14 mouse cellular contexts compared by ENCODE assay signal in the genomic region with DNA sequence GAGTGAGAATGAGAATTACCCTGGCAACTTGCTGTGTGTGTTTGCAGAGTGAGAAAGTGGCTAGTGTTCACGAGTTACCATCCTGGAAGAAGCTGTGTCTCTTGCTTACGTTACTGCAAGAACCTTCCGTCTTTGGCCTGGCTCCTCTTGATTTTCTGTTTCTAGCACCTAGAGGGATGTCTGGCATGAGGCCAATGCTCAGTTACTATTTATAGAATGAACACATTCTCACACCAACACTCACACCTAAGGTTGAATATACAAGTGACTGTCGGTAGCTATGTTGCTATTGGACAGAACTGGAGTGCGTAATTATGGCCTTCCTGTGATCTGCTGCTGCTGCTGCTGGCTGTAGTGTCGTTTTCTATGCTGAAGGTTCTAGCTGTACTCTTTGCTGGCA. TPM values are rescaled to one million over a fixed set of nuclear protein-coding genes. Genes with fewer than 3 reads are reported as not detected.
A peak's percentile ranks its signal among the peaks of the same experiment; 100 is the strongest.
DNase-seq lines count a peak whose midpoint lies in the region; ATAC-seq and TF ChIP-seq lines count a peak whose summit lies in the region.
"Had no signal": no experiment of that assay in that cellular context is flagged by ENCODE, and none has a peak within 500 bp of the region (broad histone marks: within the 10 kb centered on the region; RNA-seq: fewer than 3 reads in every experiment).

No protein-coding gene starts in this region.

- TF ChIP-seq CTCF in heart, postnatal 0 days (IDR thresholded peaks at IDR 0.05; ENCODE audit: low read depth): no peak
- TF ChIP-seq CTCF in olfactory bulb, adult 2 months (IDR thresholded peaks at IDR 0.05; ENCODE audit: insufficient read depth, low read depth, low read length): no peak

- H3K36me3 ChIP-seq in forebrain, embryonic 14.5 days (ENCODE audit: control insufficient read depth, insufficient read depth, low read length): no peaks in the 10 kb centered on the region
- no peaks in the 10 kb centered on the region for H3K36me3 ChIP-seq in forebrain, embryonic 12.5 days (replicated peaks)
- H3K36me3 ChIP-seq in limb, embryonic 12.5 days: no peaks in the 10 kb centered on the region
- H3K36me3 ChIP-seq in limb, embryonic 10.5 days: no peaks in the 10 kb centered on the region
- H3K36me3 ChIP-seq in heart, postnatal 0 days (replicated peaks; ENCODE audit: control insufficient read depth, insufficient read depth, low read length): no peaks in the 10 kb centered on the region
- H3K36me3 ChIP-seq: embryonic facial prominence, embryonic 12.5 days; midbrain, embryonic 12.5 days had no signal

- peaks cover 9% of the 10 kb centered on the region; the same call in 1 of the 2 replicates for H3K4me1 ChIP-seq in forebrain, embryonic 14.5 days (ENCODE audit: control insufficient read depth, insufficient read depth, low read length)
- H3K4me1 ChIP-seq in forebrain, embryonic 12.5 days: no peaks in the 10 kb centered on the region
- peaks cover 15% of the 10 kb centered on the region for H3K4me1 ChIP-seq in limb, embryonic 12.5 days (replicated peaks)
- no peaks in the 10 kb centered on the region for H3K4me1 ChIP-seq in limb, embryonic 10.5 days
- H3K4me1 ChIP-seq in heart, postnatal 0 days (ENCODE audit: control insufficient read depth, insufficient read depth): peaks cover 14% of the 10 kb centered on the region
- peaks cover 5% of the 10 kb centered on the region; the same call in 1 of the 2 replicates for H3K4me1 ChIP-seq in olfactory bulb, adult 2 months (ENCODE audit: control insufficient read depth, insufficient read depth, low read length)
- H3K4me1 ChIP-seq: midbrain, embryonic 12.5 days had no signal

- H3K9ac ChIP-seq in forebrain, embryonic 14.5 days (ENCODE audit: low read length): no peak overlapping the region
- no peak overlapping the region for H3K9ac ChIP-seq in forebrain, embryonic 12.5 days
- H3K9ac ChIP-seq in limb, embryonic 12.5 days (replicated peaks): no peak overlapping the region
- no peak overlapping the region for H3K9ac ChIP-seq in heart, postnatal 0 days (replicated peaks; ENCODE audit: low read depth, low read length)
- H3K9ac ChIP-seq: embryonic facial prominence, embryonic 12.5 days; midbrain, embryonic 12.5 days had no signal

- no peak for TF ChIP-seq POLR2A in olfactory bulb, adult 2 months (IDR thresholded peaks at IDR 0.05; ENCODE audit: insufficient read depth, low read depth, low read length)

- H3K9me3 ChIP-seq in forebrain, embryonic 14.5 days (replicated peaks; ENCODE audit: control insufficient read depth, low read length): no peaks in the 10 kb centered on the region
- no peaks in the 10 kb centered on the region for H3K9me3 ChIP-seq in forebrain, embryonic 12.5 days
- no peaks in the 10 kb centered on the region for H3K9me3 ChIP-seq in limb, embryonic 12.5 days
- H3K9me3 ChIP-seq in limb, embryonic 10.5 days (replicated peaks): no peaks in the 10 kb centered on the region
- no peaks in the 10 kb centered on the region for H3K9me3 ChIP-seq in heart, postnatal 0 days (replicated peaks; ENCODE audit: control insufficient read depth, low read length)
- H3K9me3 ChIP-seq: embryonic facial prominence, embryonic 12.5 days; midbrain, embryonic 12.5 days had no signal

- no peaks in the 10 kb centered on the region for H3K27me3 ChIP-seq in forebrain, embryonic 14.5 days (replicated peaks; ENCODE audit: control insufficient read depth, insufficient read depth, low read length)
- H3K27me3 ChIP-seq in forebrain, embryonic 12.5 days: no peaks in the 10 kb centered on the region
- 0 out of 2 replicates have a peak, but pooled peaks cover 4% of the 10 kb centered on the region for H3K27me3 ChIP-seq in limb, embryonic 12.5 days
- H3K27me3 ChIP-seq in limb, embryonic 10.5 days (ENCODE audit: low read depth, poor library complexity, severe bottlenecking): no peaks in the 10 kb centered on the region
- no peaks in the 10 kb centered on the region for H3K27me3 ChIP-seq in heart, postnatal 0 days (ENCODE audit: control insufficient read depth, insufficient read depth, low read length)
- H3K27me3 ChIP-seq: embryonic facial prominence, embryonic 12.5 days had no signal

- H3K27ac ChIP-seq in forebrain, embryonic 14.5 days (ENCODE audit: low read depth, low read length): peak overlapping the region; percentile 18; the same call in 1 of the 2 replicates
- H3K27ac ChIP-seq in forebrain, embryonic 12.5 days: no peak overlapping the region
- 0 out of 2 replicates have a peak overlapping the region, but pooled peaks have one; percentile 43 for H3K27ac ChIP-seq in limb, embryonic 12.5 days
- H3K27ac ChIP-seq in limb, embryonic 10.5 days: no peak overlapping the region
- H3K27ac ChIP-seq in heart, postnatal 0 days (ENCODE audit: low read depth): peak overlapping the region; percentile 81
- H3K27ac ChIP-seq in olfactory bulb, adult 2 months (ENCODE audit: insufficient read depth, low read depth, low read length): peak overlapping the region; percentile 24
- H3K27ac ChIP-seq: embryonic facial prominence, embryonic 12.5 days; midbrain, embryonic 12.5 days had no signal

- TF ChIP-seq EP300 in heart, postnatal 0 days (IDR thresholded peaks at IDR 0.05; ENCODE audit: low read depth): no peak

- 44% methylated on average over 6 of the region's 6 CpGs for WGBS in forebrain, embryonic 14.5 days
- 68% methylated on average over 6 of the region's 6 CpGs for WGBS in forebrain, embryonic 12.5 days
- 44% methylated on average over 6 of the region's 6 CpGs for WGBS in limb, embryonic 12.5 days
- 56% methylated on average over 6 of the region's 6 CpGs for WGBS in limb, embryonic 10.5 days
- 15% methylated on average over 6 of the region's 6 CpGs for WGBS in heart, postnatal 0 days
- WGBS in olfactory bulb, adult 2 months: 24% methylated on average over 6 of the region's 6 CpGs

- no peak overlapping the region for H3K4me3 ChIP-seq in forebrain, embryonic 14.5 days (ENCODE audit: low read depth, low read length)
- no peak overlapping the region for H3K4me3 ChIP-seq in forebrain, embryonic 12.5 days (replicated peaks)
- no peak overlapping the region for H3K4me3 ChIP-seq in limb, embryonic 12.5 days (replicated peaks)
- H3K4me3 ChIP-seq in limb, embryonic 10.5 days: no peak overlapping the region
- no peak overlapping the region for H3K4me3 ChIP-seq in heart, postnatal 0 days (ENCODE audit: low read depth, low read length)
- no peak overlapping the region for H3K4me3 ChIP-seq in olfactory bulb, adult 2 months (ENCODE audit: insufficient read depth, low read depth, low read length)
- H3K4me3 ChIP-seq: embryonic facial prominence, embryonic 12.5 days; midbrain, embryonic 12.5 days had no signal

- ATAC-seq in forebrain, embryonic 14.5 days: peak; percentile 40; the same call in 1 of the 2 replicates
- no peak for ATAC-seq in forebrain, embryonic 12.5 days (ENCODE audit: low FRiP score)
- no peak for ATAC-seq in limb, embryonic 12.5 days (ENCODE audit: insufficient number of reproducible peaks, insufficient read depth, low FRiP score, low TSS enrichment, low read depth)
- peak; percentile 83 for ATAC-seq in heart, postnatal 0 days (ENCODE audit: insufficient read depth, low read depth)
- no peak for ATAC-seq in granulocyte monocyte progenitor cell, adult 5-6 weeks (replicated peaks; ENCODE audit: poor library complexity, severe bottlenecking)
- ATAC-seq: Patski had no signal

- peak; percentile 70 for DNase-seq in forebrain, embryonic 14.5 days (ENCODE audit: low spot score)
- no peak for DNase-seq in limb, embryonic 10.5 days (ENCODE audit: low spot score)
- DNase-seq in heart, postnatal 0 days (ENCODE audit: low spot score): peak; percentile 81
- DNase-seq in T-cell, adult 2 months (ENCODE audit: low spot score): no peak
- DNase-seq: B cell, adult 2 months; liver had no signal

- H3K4me2 ChIP-seq in forebrain, embryonic 14.5 days (ENCODE audit: low read length): no peak overlapping the region
- no peak overlapping the region for H3K4me2 ChIP-seq in forebrain, embryonic 12.5 days
- no peak overlapping the region for H3K4me2 ChIP-seq in limb, embryonic 12.5 days
- H3K4me2 ChIP-seq in heart, postnatal 0 days (ENCODE audit: low read depth, low read length): peak overlapping the region; percentile 15; the same call in 1 of the 2 replicates
- H3K4me2 ChIP-seq: embryonic facial prominence, embryonic 12.5 days; midbrain, embryonic 12.5 days had no signal

RNA-seq across cellular contexts. Expression of a gene that starts 4.0 kb away (rescaled TPM):
- polyA plus RNA-seq in forebrain, embryonic 14.5 days (2014; fragmentation: Nextera tagmentation; extraction: Ambion mirVana): not detected in 2 replicates
- not detected in 2 replicates for polyA plus RNA-seq in forebrain, embryonic 12.5 days (2016; fragmentation: Nextera tagmentation; extraction: Ambion mirVana)
- not detected in 2 replicates for polyA plus RNA-seq in limb, embryonic 12.5 days (2016; fragmentation: Nextera tagmentation; extraction: Ambion mirVana)
- not detected in 2 replicates for polyA plus RNA-seq in limb, embryonic 10.5 days (2016; fragmentation: Nextera tagmentation; extraction: Ambion mirVana)
- not detected in 2 replicates for total RNA-seq in heart, postnatal 0 days (2014; rRNA removed; ENCODE audit: low replicate concordance)
- polyA plus RNA-seq in heart, postnatal 0 days (2015; fragmentation: Nextera tagmentation; extraction: Ambion mirVana): 0.55 and 0.77 TPM in 2 replicates
- not detected in 2 replicates for polyA plus RNA-seq in olfactory bulb, adult 2 months (2012; ENCODE audit: insufficient read depth, insufficient read length, low replicate concordance, missing spikeins)
- total RNA-seq in granulocyte monocyte progenitor cell, adult 5-6 weeks (2014; fragmentation: Nextera tagmentation): not detected in 2 replicates
- not detected in 2 replicates for total RNA-seq in granulocyte monocyte progenitor cell, adult 5-6 weeks (2017)
- total RNA-seq: gastrocnemius, adult 8-10 months had no signal
- polyA plus RNA-seq: embryonic facial prominence, embryonic 12.5 days; midbrain, embryonic 12.5 days; Patski had no signal

RNA-seq across cellular contexts. Expression of a gene that starts 5.8 kb away (rescaled TPM):
- polyA plus RNA-seq in forebrain, embryonic 14.5 days (2014; fragmentation: Nextera tagmentation; extraction: Ambion mirVana): 0.19 and 0.31 TPM in 2 replicates
- polyA plus RNA-seq in forebrain, embryonic 12.5 days (2016; fragmentation: Nextera tagmentation; extraction: Ambion mirVana): 1.2 and 2.0 TPM in 2 replicates
- 0.97 and 1.4 TPM in 2 replicates for polyA plus RNA-seq in limb, embryonic 12.5 days (2016; fragmentation: Nextera tagmentation; extraction: Ambion mirVana)
- polyA plus RNA-seq in limb, embryonic 10.5 days (2016; fragmentation: Nextera tagmentation; extraction: Ambion mirVana): 0.65 and 0.69 TPM in 2 replicates
- 0.04 TPM in 1 of 2 replicates, not detected in the other for total RNA-seq in heart, postnatal 0 days (2014; rRNA removed; ENCODE audit: low replicate concordance)
- 0.11 and 0.27 TPM in 2 replicates for polyA plus RNA-seq in heart, postnatal 0 days (2015; fragmentation: Nextera tagmentation; extraction: Ambion mirVana)
- not detected in 2 replicates for polyA plus RNA-seq in olfactory bulb, adult 2 months (2012; ENCODE audit: insufficient read depth, insufficient read length, low replicate concordance, missing spikeins)
- not detected in 2 replicates for total RNA-seq in granulocyte monocyte progenitor cell, adult 5-6 weeks (2014; fragmentation: Nextera tagmentation)
- total RNA-seq in granulocyte monocyte progenitor cell, adult 5-6 weeks (2017): not detected in 2 replicates

RNA-seq across cellular contexts. Expression of a gene that starts 10.4 kb away (rescaled TPM):
- polyA plus RNA-seq in forebrain, embryonic 14.5 days (2014; fragmentation: Nextera tagmentation; extraction: Ambion mirVana): 634 and 784 TPM in 2 replicates
- 590 and 598 TPM in 2 replicates for polyA plus RNA-seq in forebrain, embryonic 12.5 days (2016; fragmentation: Nextera tagmentation; extraction: Ambion mirVana)
- 648 and 683 TPM in 2 replicates for polyA plus RNA-seq in limb, embryonic 12.5 days (2016; fragmentation: Nextera tagmentation; extraction: Ambion mirVana)
- 608 and 623 TPM in 2 replicates for polyA plus RNA-seq in limb, embryonic 10.5 days (2016; fragmentation: Nextera tagmentation; extraction: Ambion mirVana)
- 727 and 889 TPM in 2 replicates for total RNA-seq in heart, postnatal 0 days (2014; rRNA removed; ENCODE audit: low replicate concordance)
- 3,038 and 3,095 TPM in 2 replicates for polyA plus RNA-seq in heart, postnatal 0 days (2015; fragmentation: Nextera tagmentation; extraction: Ambion mirVana)
- not detected in 2 replicates for polyA plus RNA-seq in olfactory bulb, adult 2 months (2012; ENCODE audit: insufficient read depth, insufficient read length, low replicate concordance, missing spikeins)
- 630 and 670 TPM in 2 replicates for total RNA-seq in granulocyte monocyte progenitor cell, adult 5-6 weeks (2014; fragmentation: Nextera tagmentation)
- total RNA-seq in granulocyte monocyte progenitor cell, adult 5-6 weeks (2017): 410 and 442 TPM in 2 replicates

Comparison
In these comparisons a context has a peak if more than half of its experiments do, and no peak if none do; other contexts are left out.
1. ATAC-seq: peak in forebrain, embryonic 14.5 days (single experiment) and heart, postnatal 0 days (single experiment); none in forebrain, embryonic 12.5 days (single experiment), limb, embryonic 12.5 days (single experiment) and granulocyte monocyte progenitor cell, adult 5-6 weeks (single experiment).
2. H3K27ac ChIP-seq: peak in forebrain, embryonic 14.5 days (single experiment), limb, embryonic 12.5 days (single experiment), heart, postnatal 0 days (single experiment) and olfactory bulb, adult 2 months (single experiment); none in forebrain, embryonic 12.5 days (single experiment) and limb, embryonic 10.5 days (single experiment).
3. DNase-seq: peak in forebrain, embryonic 14.5 days (single experiment) and heart, postnatal 0 days (single experiment); none in limb, embryonic 10.5 days (single experiment) and T-cell, adult 2 months (single experiment).